Mouse (Mus musculus) 3134 (cell line): ENCODE measurements at regions not wholly inside any gene's neighbourhood (a gene's known extent, or its start where the extent isn't known, plus 50 kb on each side); places are given as distances from the start of the nearest gene placed in this dataset.

Experiments
- DNase-seq: peaks from one replicate; pipeline ENCODE4 v3.0.0-alpha.2; 2011; ENCODE audit warnings: low spot score; ENCODE audit not compliant: insufficient read length; ENCODE audit errors: extremely low read depth

GRCm38 (mm10) chr7:135878750-135879149 is 162.6 kb upstream of the Mki67 start:
- DNase-seq = no peak

GRCm38 (mm10) chr7:135880446-135880845 is 164.3 kb upstream of the Mki67 start:
- DNase-seq = no peak

GRCm38 (mm10) chr7:135882306-135882705 is 166.1 kb upstream of the Mki67 start:
- DNase-seq = no peak

- no peak for DNase-seq
These were observed 172.4 kb upstream of the Mki67 start for GRCm38 (mm10) chr7:135888598-135888997.

- DNase-seq = no peak
These were observed 173.0 kb upstream of the Mki67 start for GRCm38 (mm10) chr7:135889016-135889726.

GRCm38 (mm10) chr7:135898876-135899275 is 182.7 kb upstream of the Mki67 start:
- DNase-seq = no peak

- no peak for DNase-seq
These were observed 183.6 kb upstream of the Mki67 start for GRCm38 (mm10) chr7:135899765-135900164.

- DNase-seq = no peak
These were observed 184.7 kb upstream of the Mki67 start for GRCm38 (mm10) chr7:135900861-135901321.

GRCm38 (mm10) chr7:135902106-135903055 is 186.2 kb upstream of the Mki67 start:
- no peak for DNase-seq

- DNase-seq = no peak
These were observed 195.2 kb upstream of the Mki67 start for GRCm38 (mm10) chr7:135911376-135911775.

GRCm38 (mm10) chr7:135913923-135914634 is 197.9 kb upstream of the Mki67 start:
- no peak for DNase-seq

- no peak for DNase-seq
These were observed 207.7 kb upstream of the Mki67 start for GRCm38 (mm10) chr7:135923876-135924275.

- no peak for DNase-seq
These were observed 208.5 kb upstream of the Mki67 start for GRCm38 (mm10) chr7:135924641-135925040.

GRCm38 (mm10) chr7:135930091-135930490 is 213.9 kb upstream of the Mki67 start:
- DNase-seq = no peak

- no peak for DNase-seq
These were observed 216.5 kb upstream of the Mki67 start for GRCm38 (mm10) chr7:135932595-135933175.

GRCm38 (mm10) chr7:135935180-135935579 is 219.0 kb upstream of the Mki67 start:
- DNase-seq = no peak

- DNase-seq = no peak
These were observed 221.3 kb upstream of the Mki67 start for GRCm38 (mm10) chr7:135937465-135937864.

- DNase-seq = no peak
These were observed 223.2 kb upstream of the Mki67 start for GRCm38 (mm10) chr7:135939341-135939740.

- DNase-seq = no peak
These were observed 226.7 kb upstream of the Mki67 start for GRCm38 (mm10) chr7:135942826-135943225.

- DNase-seq = no peak
These were observed 230.0 kb upstream of the Mki67 start for GRCm38 (mm10) chr7:135946071-135946646.
